Mouse (Mus musculus) gastrocnemius, adult 8-10 months (tissue): ENCODE data around the gene Trpv1. TPM values are rescaled to one million over a fixed set of nuclear protein-coding genes. Genes with fewer than 3 reads are reported as not detected.

ENCODE experiments used
- DNase-seq, 2 experiments: peaks; one replicate each; pipeline ENCODE4 v3.0.0; 2022; ENCODE audit warnings: low spot score in 2 of 2
- total RNA-seq, 4 experiments: library from RNA; stranded (reverse); gene quantifications; 2 replicates each; pipeline ENCODE4 v1.2.4; 2022

Gene Trpv1
- total RNA-seq, 4 experiments from 2014 or later: 0.08 to 0.12 (median 0.10) TPM

DNA sequence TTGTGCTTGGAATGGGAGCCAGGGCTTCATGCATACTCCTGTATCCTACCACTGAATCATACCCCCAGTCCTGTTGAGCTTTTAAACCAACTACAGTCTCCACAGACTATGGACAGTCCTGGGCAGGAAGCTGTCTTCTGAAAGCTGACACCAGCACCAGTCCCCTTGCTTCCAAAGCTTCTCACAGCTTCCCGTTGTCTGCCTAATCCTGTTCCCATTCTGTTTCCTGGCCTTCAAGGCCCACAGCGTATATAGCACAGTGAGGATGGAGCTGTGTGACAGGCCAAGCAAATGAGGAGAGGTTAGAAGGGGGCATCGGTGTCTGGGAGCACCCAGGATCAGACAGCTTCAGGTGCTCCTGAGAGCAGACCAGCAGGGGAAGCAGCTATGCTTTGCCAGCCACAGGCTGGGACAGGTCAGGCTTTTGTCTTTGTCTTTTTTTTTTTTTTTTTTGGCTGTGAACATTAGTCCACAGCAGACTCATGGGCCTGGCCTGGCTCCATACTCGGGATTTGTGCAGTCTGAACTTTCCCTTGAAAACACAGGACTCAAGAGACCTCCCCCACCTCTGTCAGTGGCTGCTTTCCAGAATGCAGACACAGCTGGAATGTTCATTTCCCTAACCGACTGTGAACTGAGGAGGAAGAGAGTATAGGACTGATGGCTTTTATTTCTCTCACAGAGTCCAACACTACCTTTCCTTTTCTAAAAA, 2.1 kb downstream of the Trpv1 start:
- peak; percentile 49 to 68 for DNase-seq

DNA sequence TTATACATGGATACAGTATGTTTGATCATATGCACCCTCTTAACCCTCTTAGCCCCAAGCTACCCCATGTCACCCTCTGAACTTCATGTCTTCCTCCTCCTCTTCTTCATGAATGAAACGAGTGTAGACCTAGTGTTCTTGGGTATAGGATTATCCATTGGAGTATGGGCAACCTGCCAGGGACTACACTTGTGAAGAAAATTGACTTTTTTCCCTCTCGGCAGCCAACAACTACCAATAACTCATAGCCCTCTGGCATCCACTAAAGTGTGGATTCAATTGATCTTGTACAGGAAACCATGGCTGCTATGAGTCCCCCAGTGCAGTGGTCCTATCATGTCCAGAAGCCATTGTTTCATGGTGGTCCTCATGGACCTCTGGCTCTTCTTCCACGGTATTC, 2.6 kb downstream of the Trpv1 start:
- no peak for DNase-seq

DNA sequence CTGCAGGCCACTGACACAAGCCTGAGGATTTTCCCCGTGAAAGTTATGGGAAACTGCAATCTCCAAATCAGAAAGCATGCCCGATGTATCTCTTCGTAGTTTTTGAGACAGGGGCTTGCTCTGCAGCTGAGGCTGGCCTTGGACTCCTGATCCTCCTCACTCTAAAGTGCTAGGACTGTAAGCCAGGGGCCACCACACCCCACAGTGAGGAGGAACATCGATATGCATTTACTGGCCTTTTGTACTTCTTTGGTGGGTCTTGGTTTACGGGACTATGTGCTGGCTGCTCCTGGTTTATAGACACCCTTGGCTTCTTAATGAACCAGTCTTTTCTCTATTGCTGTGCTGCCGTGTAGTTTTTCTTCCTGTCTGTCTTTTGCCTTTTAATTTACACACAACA, 8.1 kb downstream of the Trpv1 start:
- no peak for DNase-seq

DNA sequence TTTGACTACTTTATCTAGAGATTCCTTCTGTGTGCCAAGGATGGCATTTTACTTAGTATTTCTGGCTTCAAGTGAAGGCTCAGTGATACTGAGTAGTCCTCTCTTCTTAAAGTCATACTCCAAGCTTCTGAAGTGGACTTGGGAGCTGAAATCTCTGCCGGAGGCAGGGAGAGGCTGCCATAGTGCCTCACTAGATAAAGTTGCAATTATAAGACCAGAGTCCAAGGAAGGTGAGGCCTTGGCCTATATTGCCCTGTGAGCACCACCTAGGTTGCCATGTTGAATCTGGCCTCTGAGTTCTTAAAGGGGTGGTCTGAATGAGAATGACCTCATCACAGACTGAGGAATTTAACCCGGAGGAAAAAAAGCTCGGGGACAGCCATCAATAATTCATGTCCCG, 8.7 kb downstream of the Trpv1 start:
- DNase-seq: no peak

DNA sequence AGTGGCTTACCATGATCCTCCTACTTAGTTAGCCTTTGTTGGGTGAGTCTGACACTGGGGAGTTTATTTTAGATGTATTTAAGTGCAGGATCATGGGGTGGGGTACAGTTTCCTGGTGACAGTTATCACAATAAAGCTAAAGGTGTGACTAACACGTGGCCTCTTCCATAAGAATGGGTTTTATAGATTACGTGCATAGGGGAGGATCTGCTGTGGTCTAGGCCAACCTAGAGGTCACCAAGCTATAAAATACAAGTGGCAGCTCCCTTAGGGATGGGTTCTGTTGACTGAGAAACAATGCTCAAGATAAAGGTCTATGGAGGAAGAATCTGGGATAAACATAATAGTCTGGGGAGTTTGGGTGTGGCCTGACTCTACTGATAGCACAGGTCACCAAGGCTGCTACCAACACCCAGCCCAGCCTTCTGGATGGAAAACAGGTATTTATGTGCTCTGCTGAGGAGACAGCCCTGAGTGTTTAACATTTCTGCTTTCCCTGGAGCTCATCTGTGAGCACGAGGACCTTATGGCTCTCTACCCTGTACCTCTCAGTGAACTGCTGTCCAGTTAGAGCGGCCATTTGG, 23.4 kb downstream of the Trpv1 start:
- no peak for DNase-seq

DNA sequence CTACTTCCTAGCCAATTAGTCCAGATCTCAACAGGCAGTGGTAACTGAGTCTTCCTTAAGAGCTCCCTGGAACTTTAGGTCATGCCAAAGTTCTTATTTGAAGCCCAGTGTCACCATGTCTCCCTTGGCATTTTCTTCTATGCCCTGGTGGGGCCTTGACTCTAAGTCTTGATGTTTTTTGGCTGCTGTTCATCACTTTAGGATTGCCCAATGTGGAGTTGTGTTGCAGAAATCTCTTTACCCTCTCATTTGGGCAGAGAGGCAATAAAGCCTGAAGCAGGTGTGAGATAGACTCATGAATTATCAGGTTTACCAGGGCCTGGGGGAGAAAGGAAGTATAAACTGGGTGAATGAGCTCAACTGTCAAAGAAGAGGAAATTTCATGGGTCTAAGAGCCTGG, 24.6 kb downstream of the Trpv1 start:
- no peak for DNase-seq

DNA sequence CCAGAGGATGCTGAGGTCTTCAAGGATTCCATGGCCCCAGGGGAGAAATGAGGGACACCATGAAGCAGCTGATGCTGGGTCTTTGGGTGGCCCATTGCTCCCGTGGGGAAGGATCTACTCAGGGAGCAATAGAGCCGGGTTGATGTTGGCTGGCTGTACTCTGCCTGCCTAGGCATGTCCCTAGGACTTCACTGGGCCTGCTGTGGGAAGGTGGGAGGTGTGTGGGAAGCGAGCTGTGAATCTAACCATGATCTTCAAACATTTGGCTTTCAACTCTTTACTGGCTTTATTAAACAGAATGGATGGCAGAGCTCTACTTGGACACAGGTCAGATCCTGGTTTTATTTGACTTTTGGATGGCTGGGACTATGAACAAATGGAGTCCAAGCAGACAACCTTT, 26.4 kb downstream of the Trpv1 start:
- DNase-seq: no peak

DNA sequence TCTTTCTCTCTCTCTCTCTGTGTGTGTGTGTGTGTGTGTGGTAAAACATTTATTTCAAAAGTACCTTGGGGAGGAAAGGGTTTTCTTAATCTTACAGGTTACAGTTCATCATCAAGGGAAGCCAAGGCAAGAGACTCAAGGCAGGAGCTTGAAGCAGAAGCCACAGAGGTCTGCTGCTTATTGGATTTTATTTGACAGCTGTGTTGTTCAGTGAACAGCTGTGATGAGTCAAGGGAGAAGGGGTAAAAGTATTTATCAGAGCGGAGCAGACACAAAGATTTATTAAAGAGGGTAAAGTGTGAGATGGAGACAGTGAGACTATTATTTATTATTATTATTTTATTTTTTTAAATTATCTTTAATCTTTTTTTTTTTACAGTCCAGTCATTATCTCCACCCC, 27.3 kb downstream of the Trpv1 start:
- DNase-seq: no peak

DNA sequence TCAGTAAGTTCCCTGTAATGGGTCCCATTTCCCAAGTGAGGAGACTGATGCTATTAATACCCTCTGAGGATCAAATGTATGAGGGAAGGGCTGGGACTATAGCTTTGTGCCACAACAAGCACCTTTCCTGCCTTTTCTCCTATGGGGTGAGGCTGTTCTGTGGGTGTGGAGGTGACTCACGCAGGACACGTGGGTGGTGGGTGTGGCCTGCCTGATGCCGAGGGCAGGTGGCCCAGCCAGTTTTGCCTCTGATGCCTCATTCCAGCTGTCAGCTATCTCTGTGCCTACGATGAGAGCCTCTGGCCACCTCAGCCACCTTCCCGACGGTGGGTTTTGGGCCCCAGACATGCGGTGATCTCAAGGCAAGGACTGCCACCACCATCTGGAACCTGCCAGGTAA, 33.2 kb downstream of the Trpv1 start, which contains the start of gene Trpv3:
Gene Trpv3, plus strand, starts transcription at position 122 of the 400 bp plus-strand sequence.
- DNase-seq: no peak

DNA sequence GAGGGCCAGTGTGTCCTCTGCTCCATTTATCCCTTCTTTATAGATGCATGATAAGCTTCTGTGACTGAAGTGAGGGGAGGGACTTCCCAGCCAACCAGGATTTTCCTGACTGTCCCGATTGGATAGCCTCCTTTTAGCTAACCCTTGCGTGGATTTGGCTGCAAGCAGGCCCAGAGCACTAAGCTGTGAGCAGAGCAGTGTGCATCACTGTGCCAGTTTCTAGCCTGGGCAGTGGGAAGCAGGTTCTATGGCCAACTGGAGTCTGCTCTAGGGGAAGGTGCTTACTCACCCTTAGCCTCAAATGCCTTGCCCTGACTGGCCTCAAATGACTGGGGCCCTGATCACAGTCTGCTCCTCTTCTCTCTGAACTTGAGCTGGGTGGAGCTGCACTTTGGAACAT, 40.7 kb downstream of the Trpv1 start:
- DNase-seq: no peak

DNA sequence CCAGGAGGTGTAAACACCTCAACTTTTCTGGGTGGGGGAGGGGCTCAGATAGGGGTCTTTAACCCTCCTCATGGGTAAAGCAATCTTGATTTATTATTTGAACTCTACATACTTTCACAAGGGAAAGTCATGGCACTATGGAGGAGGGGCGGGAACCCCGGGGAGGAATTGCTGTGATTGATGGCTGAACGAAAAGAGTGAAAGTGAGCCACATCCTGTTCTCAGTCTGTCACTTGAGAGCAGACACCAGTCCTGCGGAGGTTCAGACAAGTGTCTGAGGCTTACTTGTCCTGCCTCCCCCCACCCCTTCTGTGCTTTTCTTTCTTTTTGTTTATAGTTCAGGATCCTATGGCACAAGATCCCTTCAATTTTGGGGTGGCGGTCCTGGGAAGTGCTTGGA, 46.6 kb downstream of the Trpv1 start:
- DNase-seq: no peak

DNA sequence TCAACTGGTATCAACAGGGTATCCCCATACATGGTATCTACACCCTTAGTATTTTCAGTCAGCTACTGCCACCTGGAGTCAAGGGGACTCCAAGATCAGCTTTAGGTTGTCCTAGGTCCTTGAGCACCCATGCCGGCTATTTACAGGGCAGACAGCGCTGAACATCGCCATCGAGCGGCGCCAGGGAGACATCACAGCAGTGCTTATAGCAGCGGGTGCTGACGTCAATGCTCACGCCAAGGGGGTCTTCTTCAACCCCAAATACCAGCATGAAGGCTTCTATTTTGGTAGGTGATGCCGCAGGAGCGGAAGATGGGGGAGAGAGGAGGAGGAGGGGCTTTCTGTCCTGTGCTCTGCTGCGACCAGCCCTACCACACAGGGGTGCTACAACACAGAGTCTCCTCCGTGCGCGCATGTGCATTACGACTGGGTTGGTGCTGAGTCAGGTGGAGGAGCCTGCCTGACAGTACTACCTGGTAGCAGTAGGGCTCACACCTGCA, 47.5 kb downstream of the Trpv1 start:
- DNase-seq: no peak

DNA sequence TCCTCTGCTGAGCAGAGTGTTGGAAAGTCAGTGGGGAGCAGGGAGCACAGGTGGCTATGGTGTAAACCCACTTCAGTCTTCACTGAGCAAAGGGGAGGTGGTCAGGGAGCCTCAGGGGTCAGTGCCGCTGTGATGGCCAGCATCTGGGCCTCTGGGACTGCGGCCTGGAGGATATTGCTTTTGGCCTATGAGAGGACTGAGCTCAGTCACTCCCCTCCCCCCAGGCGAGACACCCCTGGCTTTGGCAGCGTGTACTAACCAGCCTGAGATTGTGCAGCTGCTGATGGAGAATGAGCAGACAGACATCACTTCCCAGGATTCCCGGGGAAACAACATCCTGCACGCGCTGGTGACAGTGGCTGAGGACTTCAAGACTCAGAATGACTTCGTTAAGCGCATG, 49.3 kb downstream of the Trpv1 start:
- no peak for DNase-seq

DNA sequence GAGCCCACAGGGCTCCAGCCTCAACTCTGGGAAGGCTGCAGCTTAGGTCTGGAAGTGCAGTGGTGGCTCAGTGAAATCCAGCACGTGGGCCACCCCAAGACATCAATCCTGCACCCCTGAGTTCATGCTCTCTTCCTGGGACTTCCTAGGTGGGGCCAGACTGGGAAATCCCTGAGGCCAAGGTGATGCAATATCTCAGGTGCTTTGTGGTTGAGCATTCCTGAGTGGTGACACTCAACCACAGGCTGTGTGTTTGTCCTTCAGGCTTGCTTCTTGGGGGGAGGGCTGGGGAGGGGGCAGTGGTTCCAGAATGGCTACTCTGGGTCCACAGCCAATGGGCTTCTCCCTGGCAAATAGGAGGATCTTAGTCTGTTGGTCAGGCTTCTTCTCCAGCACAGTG, 49.8 kb downstream of the Trpv1 start:
- DNase-seq: no peak

DNA sequence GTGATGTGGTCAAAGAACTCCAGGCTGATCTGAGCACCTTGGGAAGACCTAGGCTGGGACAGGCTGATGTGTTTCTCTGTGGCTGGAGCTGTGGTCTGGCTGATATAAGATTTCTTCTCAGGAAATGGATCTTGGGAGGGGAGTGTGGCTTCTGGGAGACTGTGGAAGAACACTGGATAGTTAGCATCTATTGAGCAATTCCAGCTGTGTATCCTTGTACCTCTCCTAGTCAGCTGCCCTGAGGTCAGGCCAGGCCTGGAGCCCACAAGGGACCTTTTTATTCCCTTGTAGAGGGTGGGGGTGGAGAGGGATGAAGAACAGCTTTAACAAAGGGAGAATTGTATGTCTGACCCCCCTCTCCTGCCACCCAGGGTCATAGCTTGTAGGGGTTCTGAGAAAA, 50.3 kb downstream of the Trpv1 start:
- no peak for DNase-seq

DNA sequence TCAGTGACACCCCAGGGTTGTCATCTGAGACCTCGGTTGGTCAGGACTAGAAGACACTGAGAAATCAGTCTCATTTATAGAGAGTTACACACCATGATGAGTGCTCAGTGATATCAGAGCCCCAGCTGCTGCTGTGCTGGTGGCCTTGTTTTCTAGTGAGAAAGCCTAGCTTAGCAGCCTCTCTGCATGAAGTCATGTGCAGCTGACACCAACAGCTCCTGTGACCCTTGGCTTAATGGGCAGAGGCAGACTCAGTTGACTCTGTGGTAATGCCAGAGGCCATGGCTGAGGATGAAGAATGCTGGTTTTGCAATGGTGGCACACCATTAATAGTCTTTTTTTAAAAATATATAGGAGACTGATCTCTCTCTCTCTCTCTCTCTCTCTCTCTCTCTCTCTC, 55.5 kb downstream of the Trpv1 start:
- DNase-seq: no peak

DNA sequence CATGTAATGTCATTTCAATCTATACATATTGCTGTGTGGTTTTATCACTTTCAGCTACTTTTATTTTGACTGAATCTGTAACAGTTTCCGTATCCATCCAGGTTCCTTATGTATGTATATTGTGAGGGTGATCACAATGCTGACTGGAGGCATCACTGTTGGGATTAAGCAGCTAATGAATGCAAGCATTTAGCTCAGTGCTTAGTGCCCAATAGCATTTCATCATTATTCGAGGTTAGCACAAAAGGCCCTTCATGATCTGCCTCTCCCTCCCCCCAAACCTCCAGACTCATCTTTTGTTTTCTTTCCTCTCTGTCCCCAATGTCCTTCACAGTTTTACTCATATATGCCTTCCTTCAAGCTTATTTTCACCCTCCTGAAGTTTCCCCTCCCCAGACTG, 69.0 kb downstream of the Trpv1 start:
- no peak for DNase-seq

Other genes with a start within 250 kb of the Trpv1 start
- gene P2rx1, start 235.2 kb upstream of the Trpv1 start, total RNA-seq: under 1 TPM; 0.24 to 0.52 (median 0.34) TPM
- under 1 TPM; 0.22 to 0.32 (median 0.28) TPM for gene Camkk1, start 215.3 kb upstream of the Trpv1 start, total RNA-seq
- gene Ncbp3, start 186.5 kb upstream of the Trpv1 start, total RNA-seq: 1 to 10 TPM; 2.3 to 3.3 (median 2.9) TPM
- under 1 TPM in 3 of 4 experiments, not detected in 1; 0.08 to 0.10 (median 0.09) TPM for gene Itgae, start 143.7 kb upstream of the Trpv1 start, total RNA-seq
- gene Haspin, start 96.0 kb upstream of the Trpv1 start, total RNA-seq: not detected
- gene P2rx5, start 73.9 kb upstream of the Trpv1 start, total RNA-seq: 1 to 10 TPM; 6.4 to 9.5 (median 7.0) TPM
- gene Emc6, start 57.3 kb upstream of the Trpv1 start, total RNA-seq: 10 to 100 TPM; 80.9 to 89.6 (median 84.1) TPM
- gene Tax1bp3, start 57.2 kb upstream of the Trpv1 start, total RNA-seq: 1 to 10 TPM; 4.9 to 9.2 (median 7.2) TPM
- gene Ctns, start 35.2 kb upstream of the Trpv1 start, total RNA-seq: 1 to 10 TPM; 3.3 to 4.3 (median 4.1) TPM
- gene Shpk, start 34.8 kb upstream of the Trpv1 start, total RNA-seq: 1 to 10 TPM in 1 of 4 experiments, under 1 TPM in 3; 0.29 to 1.1 (median 0.71) TPM
- gene Trpv3, start 33.1 kb downstream of the Trpv1 start, total RNA-seq: not detected
- gene Aspa, start 95.3 kb downstream of the Trpv1 start, total RNA-seq: 1 to 10 TPM; 3.0 to 7.3 (median 4.5) TPM
- gene Gm49340, start 95.4 kb downstream of the Trpv1 start, total RNA-seq: not detected
- gene Spata22, start 95.4 kb downstream of the Trpv1 start, total RNA-seq: not detected
- gene Olfr20, start 116.5 kb downstream of the Trpv1 start, total RNA-seq: not detected
- not detected for gene Olfr376, start 137.0 kb downstream of the Trpv1 start, total RNA-seq
- not detected for gene Olfr1, start 165.3 kb downstream of the Trpv1 start, total RNA-seq
- gene Olfr378, start 194.2 kb downstream of the Trpv1 start, total RNA-seq: not detected
- gene Olfr380, start 223.2 kb downstream of the Trpv1 start, total RNA-seq: not detected